11 mouse cellular contexts compared by ENCODE assay signal in the genomic region with DNA sequence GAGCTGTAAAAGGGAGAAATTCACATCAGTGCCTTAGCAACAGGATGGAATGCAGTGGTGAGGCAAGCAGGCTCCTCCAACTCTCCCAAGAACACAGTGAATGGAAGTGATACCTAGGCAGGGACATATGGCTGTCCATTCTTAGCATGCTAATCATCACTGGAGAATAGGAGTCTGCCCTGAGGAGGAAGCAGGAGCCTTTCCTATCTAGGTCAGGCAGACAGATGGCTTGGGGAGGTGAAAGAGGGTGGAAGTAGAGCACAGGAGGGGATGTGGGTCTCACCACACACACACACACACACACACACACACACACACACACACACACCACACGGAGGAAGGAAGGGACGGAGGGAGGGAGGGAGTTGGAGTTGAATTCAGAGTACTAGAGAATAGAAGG.
DNase-seq lines count a peak whose midpoint lies in the region; ATAC-seq lines count a peak whose summit lies in the region.
"Had no signal": no experiment of that assay in that cellular context is flagged by ENCODE, and none has a peak within 500 bp of the region (broad histone marks: within the 10 kb centered on the region; RNA-seq: fewer than 3 reads in every experiment).

No protein-coding gene starts in this region.

- WGBS in forebrain, embryonic 13.5 days: 60% methylated on average over 1 of the region's 2 CpGs
- WGBS in forebrain, embryonic 11.5 days: 88% methylated on average over 1 of the region's 2 CpGs
- 19% methylated on average over 2 of the region's 2 CpGs for WGBS in neural tube, embryonic 13.5 days
- 50% methylated on average over 1 of the region's 2 CpGs for WGBS in hindbrain, embryonic 14.5 days
- WGBS in liver, embryonic 12.5 days (ENCODE audit: insufficient replicate concordance): 56% methylated on average over 2 of the region's 2 CpGs

- DNase-seq in forebrain, embryonic 11.5 days (ENCODE audit: low spot score): no peak
- DNase-seq in neural tube, embryonic 10.5 days (ENCODE audit: extremely low spot score, low spot score): no peak
- no peak for DNase-seq in hindbrain, embryonic 14.5 days (ENCODE audit: low spot score)
- peak; percentile 58 for DNase-seq in retina, postnatal 7 days (ENCODE audit: low read depth, low spot score)
- no peak for DNase-seq in ovary, postnatal 36 days (ENCODE audit: low spot score)
- DNase-seq: heart, adult 2 months had no signal

- no peaks in the 10 kb centered on the region for H3K36me3 ChIP-seq in forebrain, embryonic 13.5 days (ENCODE audit: poor library complexity, severe bottlenecking)
- no peaks in the 10 kb centered on the region; the same call in 1 of the 2 replicates for H3K36me3 ChIP-seq in forebrain, embryonic 11.5 days (ENCODE audit: control insufficient read depth, insufficient read depth, low read length)
- H3K36me3 ChIP-seq in neural tube, embryonic 13.5 days: peaks cover 14% of the 10 kb centered on the region; the same call in 1 of the 2 replicates
- peaks cover 2% of the 10 kb centered on the region; the same call in 1 of the 2 replicates for H3K36me3 ChIP-seq in hindbrain, embryonic 14.5 days (replicated peaks; ENCODE audit: control insufficient read depth, insufficient read depth)
- H3K36me3 ChIP-seq in liver, embryonic 12.5 days: no peaks in the 10 kb centered on the region
- H3K36me3 ChIP-seq: intestine, embryonic 15.5 days had no signal

- H3K4me3 ChIP-seq in forebrain, embryonic 13.5 days: no peak overlapping the region
- H3K4me3 ChIP-seq in forebrain, embryonic 11.5 days (ENCODE audit: low read depth, low read length): no peak overlapping the region
- no peak overlapping the region for H3K4me3 ChIP-seq in neural tube, embryonic 13.5 days
- no peak overlapping the region for H3K4me3 ChIP-seq in hindbrain, embryonic 14.5 days (replicated peaks; ENCODE audit: low read length)
- no peak overlapping the region for H3K4me3 ChIP-seq in liver, embryonic 12.5 days
- H3K4me3 ChIP-seq: heart, adult 2 months; intestine, embryonic 15.5 days had no signal

- H3K27ac ChIP-seq in forebrain, embryonic 13.5 days: 0 out of 2 replicates have a peak overlapping the region, but pooled peaks have one; percentile 12
- no peak overlapping the region for H3K27ac ChIP-seq in forebrain, embryonic 11.5 days (ENCODE audit: low read depth, low read length)
- peak overlapping the region; percentile 38; the same call in 1 of the 2 replicates for H3K27ac ChIP-seq in neural tube, embryonic 13.5 days (replicated peaks)
- H3K27ac ChIP-seq in hindbrain, embryonic 14.5 days: peak overlapping the region; percentile 54
- no peak overlapping the region for H3K27ac ChIP-seq in liver, embryonic 12.5 days
- H3K27ac ChIP-seq: heart, adult 2 months; intestine, embryonic 15.5 days had no signal

- peaks cover 28% of the 10 kb centered on the region for H3K4me1 ChIP-seq in forebrain, embryonic 13.5 days
- no peaks in the 10 kb centered on the region for H3K4me1 ChIP-seq in forebrain, embryonic 11.5 days (replicated peaks; ENCODE audit: control insufficient read depth, insufficient read depth, low read length)
- peaks cover 13% of the 10 kb centered on the region for H3K4me1 ChIP-seq in neural tube, embryonic 13.5 days (replicated peaks)
- H3K4me1 ChIP-seq in hindbrain, embryonic 14.5 days (replicated peaks; ENCODE audit: control insufficient read depth, insufficient read depth, low read length): peaks cover 17% of the 10 kb centered on the region
- no peaks in the 10 kb centered on the region for H3K4me1 ChIP-seq in liver, embryonic 12.5 days
- H3K4me1 ChIP-seq: intestine, embryonic 15.5 days had no signal

- no peaks in the 10 kb centered on the region for H3K27me3 ChIP-seq in forebrain, embryonic 13.5 days
- H3K27me3 ChIP-seq in forebrain, embryonic 11.5 days (ENCODE audit: control insufficient read depth, insufficient read depth, low read length): no peaks in the 10 kb centered on the region
- no peaks in the 10 kb centered on the region for H3K27me3 ChIP-seq in neural tube, embryonic 13.5 days
- no peaks in the 10 kb centered on the region for H3K27me3 ChIP-seq in hindbrain, embryonic 14.5 days (ENCODE audit: control insufficient read depth, insufficient read depth, low read length)
- H3K27me3 ChIP-seq in liver, embryonic 12.5 days (replicated peaks): no peaks in the 10 kb centered on the region
- H3K27me3 ChIP-seq: intestine, embryonic 15.5 days had no signal

- H3K9ac ChIP-seq in forebrain, embryonic 13.5 days: no peak overlapping the region
- H3K9ac ChIP-seq in forebrain, embryonic 11.5 days (ENCODE audit: low read length): no peak overlapping the region
- H3K9ac ChIP-seq in neural tube, embryonic 13.5 days: no peak overlapping the region
- no peak overlapping the region for H3K9ac ChIP-seq in hindbrain, embryonic 14.5 days
- H3K9ac ChIP-seq in liver, embryonic 12.5 days: no peak overlapping the region
- H3K9ac ChIP-seq: intestine, embryonic 15.5 days had no signal

- H3K9me3 ChIP-seq in forebrain, embryonic 13.5 days (replicated peaks): no peaks in the 10 kb centered on the region
- H3K9me3 ChIP-seq in forebrain, embryonic 11.5 days (ENCODE audit: control insufficient read depth, low read length): no peaks in the 10 kb centered on the region
- no peaks in the 10 kb centered on the region for H3K9me3 ChIP-seq in neural tube, embryonic 13.5 days
- H3K9me3 ChIP-seq in hindbrain, embryonic 14.5 days (ENCODE audit: control insufficient read depth, low read length): no peaks in the 10 kb centered on the region
- no peaks in the 10 kb centered on the region for H3K9me3 ChIP-seq in liver, embryonic 12.5 days (replicated peaks)
- H3K9me3 ChIP-seq: intestine, embryonic 15.5 days had no signal

- ATAC-seq in forebrain, embryonic 13.5 days: no peak
- no peak for ATAC-seq in forebrain, embryonic 11.5 days (replicated peaks; ENCODE audit: low FRiP score)
- no peak; the same call in 1 of the 2 replicates for ATAC-seq in neural tube, embryonic 13.5 days (ENCODE audit: low read depth)
- peak; percentile 27; the same call in 1 of the 2 replicates for ATAC-seq in hindbrain, embryonic 14.5 days (ENCODE audit: low FRiP score)
- no peak for ATAC-seq in liver, embryonic 12.5 days
- ATAC-seq: intestine, embryonic 15.5 days; lung, postnatal 0 days had no signal

- no peak overlapping the region for H3K4me2 ChIP-seq in forebrain, embryonic 13.5 days
- no peak overlapping the region for H3K4me2 ChIP-seq in forebrain, embryonic 11.5 days (ENCODE audit: low read depth, low read length, severe bottlenecking)
- no peak overlapping the region for H3K4me2 ChIP-seq in neural tube, embryonic 13.5 days
- H3K4me2 ChIP-seq in hindbrain, embryonic 14.5 days (replicated peaks): no peak overlapping the region
- no peak overlapping the region for H3K4me2 ChIP-seq in liver, embryonic 12.5 days
- H3K4me2 ChIP-seq: intestine, embryonic 15.5 days had no signal

Comparison
In these comparisons a context has a peak if more than half of its experiments do, and no peak if none do; other contexts are left out.
1. H3K27ac ChIP-seq: peak in forebrain, embryonic 13.5 days (single experiment), neural tube, embryonic 13.5 days (single experiment) and hindbrain, embryonic 14.5 days (single experiment); none in forebrain, embryonic 11.5 days (single experiment) and liver, embryonic 12.5 days (single experiment).